Mouse (Mus musculus): ENCODE measurements around the gene Gm5728. TPM values are rescaled to one million over a fixed set of nuclear protein-coding genes. Genes with fewer than 3 reads are reported as not detected.
"Not testable (repeated sequence)": the region's sequence is repeated elsewhere in the genome, so short reads cannot be mapped to it uniquely, and the experiment has no call there.

Gene Gm5728
- polyA plus RNA-seq (2014; fragmentation: Nextera tagmentation; extraction: Ambion mirVana): not detected in 2 replicates

GRCm38 (mm10) chr7:20375310-20375709 lies at the start of gene Gm5728:
Gene Gm5728, minus strand, starts transcription at chr7:20375410.
- not testable (repeated sequence) for H3K27me3 ChIP-seq (ENCODE audit: control insufficient read depth, insufficient read depth, low read length); H3K4me2 ChIP-seq (ENCODE audit: low read depth, severe bottlenecking); H3K9me3 ChIP-seq (ENCODE audit: control insufficient read depth, low read length); H3K9ac ChIP-seq (ENCODE audit: low read length); ATAC-seq (ENCODE audit: insufficient number of reproducible peaks, low FRiP score, low TSS enrichment, low read depth); H3K4me3 ChIP-seq (ENCODE audit: low read depth, low read length); H3K4me1 ChIP-seq (ENCODE audit: control insufficient read depth, insufficient read depth, low read length); H3K27ac ChIP-seq (replicated peaks; ENCODE audit: low read depth, low read length); DNase-seq (ENCODE audit: low spot score); H3K36me3 ChIP-seq (ENCODE audit: control insufficient read depth, insufficient read depth, low read length)
- no CpG with 5 or more reads among the region's 1 CpGs for WGBS

DNA sequence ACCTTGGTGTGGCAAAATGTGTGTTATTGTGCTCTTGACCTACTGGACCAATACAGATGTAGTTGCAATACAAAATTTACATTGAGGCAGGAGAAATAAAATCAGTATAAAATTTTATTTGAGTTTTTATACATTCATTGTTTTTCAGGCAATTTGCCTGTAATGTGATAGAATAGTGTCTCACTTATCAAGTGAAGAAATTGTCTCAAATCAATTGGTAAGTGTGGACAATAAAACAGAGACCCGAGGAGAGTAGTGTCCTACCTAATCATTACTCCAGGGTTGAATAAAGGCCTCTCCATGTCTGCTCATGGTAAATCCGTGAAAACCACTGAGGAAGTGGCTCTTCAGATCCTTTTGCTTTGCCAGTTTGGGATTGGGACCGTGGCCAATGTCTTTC lies 42.4 kb upstream of the Gm5728 start, which contains the start of gene Vmn1r100:
TSS of gene Vmn1r100 (plus strand) at position 301 of the 400 bp plus-strand sequence.
- H3K27ac ChIP-seq (replicated peaks; ENCODE audit: low read depth, low read length); H3K27me3 ChIP-seq (ENCODE audit: control insufficient read depth, insufficient read depth, low read length); H3K36me3 ChIP-seq (ENCODE audit: control insufficient read depth, insufficient read depth, low read length); ATAC-seq (ENCODE audit: insufficient number of reproducible peaks, low FRiP score, low TSS enrichment, low read depth); H3K9ac ChIP-seq (ENCODE audit: low read length); H3K4me1 ChIP-seq (ENCODE audit: control insufficient read depth, insufficient read depth, low read length); H3K4me3 ChIP-seq (ENCODE audit: low read depth, low read length); DNase-seq (ENCODE audit: low spot score); H3K4me2 ChIP-seq (ENCODE audit: low read depth, severe bottlenecking); H3K9me3 ChIP-seq (ENCODE audit: control insufficient read depth, low read length): not testable (repeated sequence)
- WGBS: no CpG with 5 or more reads among the region's 3 CpGs

- not testable (repeated sequence) for H3K9me3 ChIP-seq (ENCODE audit: control insufficient read depth, low read length); H3K36me3 ChIP-seq (ENCODE audit: control insufficient read depth, insufficient read depth, low read length); H3K9ac ChIP-seq (ENCODE audit: low read length); H3K27me3 ChIP-seq (ENCODE audit: control insufficient read depth, insufficient read depth, low read length); H3K4me1 ChIP-seq (ENCODE audit: control insufficient read depth, insufficient read depth, low read length); DNase-seq (ENCODE audit: low spot score); H3K4me2 ChIP-seq (ENCODE audit: low read depth, severe bottlenecking); H3K4me3 ChIP-seq (ENCODE audit: low read depth, low read length); H3K27ac ChIP-seq (replicated peaks; ENCODE audit: low read depth, low read length); ATAC-seq (ENCODE audit: insufficient number of reproducible peaks, low FRiP score, low TSS enrichment, low read depth)
- no CpG with 5 or more reads among the region's 2 CpGs for WGBS
These were observed 41.2 kb downstream of the Gm5728 start, which contains the start of gene Gm4133 for GRCm38 (mm10) chr7:20333965-20334364. Gene Gm4133, minus strand, starts transcription at chr7:20334065.

Other genes starting within 250 kb of the Gm5728 start
- not detected in 2 replicates for gene Vmn1r93, start 236.3 kb downstream of the Gm5728 start, polyA plus RNA-seq (2014; fragmentation: Nextera tagmentation; extraction: Ambion mirVana)
- not detected in 2 replicates for gene Vmn1r94, start 207.0 kb downstream of the Gm5728 start, polyA plus RNA-seq (2014; fragmentation: Nextera tagmentation; extraction: Ambion mirVana)
- gene Vmn1r95, start 181.7 kb downstream of the Gm5728 start, polyA plus RNA-seq (2014; fragmentation: Nextera tagmentation; extraction: Ambion mirVana): not detected in 2 replicates
- not detected in 2 replicates for gene Gm6164, start 169.8 kb downstream of the Gm5728 start, polyA plus RNA-seq (2014; fragmentation: Nextera tagmentation; extraction: Ambion mirVana)
- not detected in 2 replicates for gene Gm4498, start 141.6 kb downstream of the Gm5728 start, polyA plus RNA-seq (2014; fragmentation: Nextera tagmentation; extraction: Ambion mirVana)
- not detected in 2 replicates for gene Gm5890, start 112.6 kb downstream of the Gm5728 start, polyA plus RNA-seq (2014; fragmentation: Nextera tagmentation; extraction: Ambion mirVana)
- gene Gm4133, start 41.3 kb downstream of the Gm5728 start, polyA plus RNA-seq (2014; fragmentation: Nextera tagmentation; extraction: Ambion mirVana): not detected in 2 replicates
- gene Vmn1r100, start 42.5 kb upstream of the Gm5728 start, polyA plus RNA-seq (2014; fragmentation: Nextera tagmentation; extraction: Ambion mirVana): not detected in 2 replicates
- not detected in 2 replicates for gene Vmn1r101, start 67.2 kb upstream of the Gm5728 start, polyA plus RNA-seq (2014; fragmentation: Nextera tagmentation; extraction: Ambion mirVana)
- gene Gm10670, start 99.5 kb upstream of the Gm5728 start, polyA plus RNA-seq (2014; fragmentation: Nextera tagmentation; extraction: Ambion mirVana): not detected in 2 replicates
- not detected in 2 replicates for gene Vmn1r103, start 135.1 kb upstream of the Gm5728 start, polyA plus RNA-seq (2014; fragmentation: Nextera tagmentation; extraction: Ambion mirVana)
- not detected in 2 replicates for gene Vmn1r104, start 158.4 kb upstream of the Gm5728 start, polyA plus RNA-seq (2014; fragmentation: Nextera tagmentation; extraction: Ambion mirVana)
- not detected in 2 replicates for gene Gm5726, start 170.3 kb upstream of the Gm5728 start, polyA plus RNA-seq (2014; fragmentation: Nextera tagmentation; extraction: Ambion mirVana)
- gene Gm4141, start 200.8 kb upstream of the Gm5728 start, polyA plus RNA-seq (2014; fragmentation: Nextera tagmentation; extraction: Ambion mirVana): not detected in 2 replicates
- not detected in 2 replicates for gene Gm4513, start 223.6 kb upstream of the Gm5728 start, polyA plus RNA-seq (2014; fragmentation: Nextera tagmentation; extraction: Ambion mirVana)

All from limb, embryonic 11.5 days (tissue).